ENCODE assay signal across 8 mouse cellular contexts in genomic region chr2:106973959-106974639, GRCm38 (mm10). TPM values are rescaled to one million over a fixed set of nuclear protein-coding genes. Genes with fewer than 3 reads are reported as not detected.
DNase-seq lines count a peak whose midpoint lies in the region; ATAC-seq and TF ChIP-seq lines count a peak whose summit lies in the region.

TSS of gene Arl14ep (minus strand) at chr2:106974424.

- no peaks in the 10 kb centered on the region for H3K9me3 ChIP-seq in embryonic facial prominence, embryonic 15.5 days (replicated peaks)
- no peaks in the 10 kb centered on the region for H3K9me3 ChIP-seq in limb, embryonic 14.5 days (ENCODE audit: control insufficient read depth, low read length)
- no peaks in the 10 kb centered on the region for H3K9me3 ChIP-seq in midbrain, postnatal 0 days (ENCODE audit: low read length)

- no peaks in the 10 kb centered on the region for H3K4me1 ChIP-seq in bone marrow, adult 2 months (ENCODE audit: control insufficient read depth, insufficient read depth, low read length)
- 0 out of 2 replicates have a peak, but pooled peaks cover 11% of the 10 kb centered on the region for H3K4me1 ChIP-seq in embryonic facial prominence, embryonic 15.5 days
- H3K4me1 ChIP-seq in limb, embryonic 14.5 days (ENCODE audit: control insufficient read depth, insufficient read depth, low read length), result peaks cover 8% of the 10 kb centered on the region
- H3K4me1 ChIP-seq in midbrain, postnatal 0 days (ENCODE audit: insufficient read depth, low read length), result peaks cover 2% of the 10 kb centered on the region; the same call in 1 of the 2 replicates

- TF ChIP-seq CTCF in bone marrow, adult 2 months (IDR thresholded peaks at IDR 0.05; ENCODE audit: control insufficient read depth, insufficient read depth, low read length), result no peak
- TF ChIP-seq CTCF in midbrain, postnatal 0 days (IDR thresholded peaks at IDR 0.05), result no peak

- H3K27me3 ChIP-seq in embryonic facial prominence, embryonic 15.5 days, result no peaks in the 10 kb centered on the region
- no peaks in the 10 kb centered on the region for H3K27me3 ChIP-seq in limb, embryonic 14.5 days (ENCODE audit: control insufficient read depth, insufficient read depth, low read length)
- H3K27me3 ChIP-seq in midbrain, postnatal 0 days (ENCODE audit: insufficient read depth, low read length), result no peaks in the 10 kb centered on the region

- H3K4me3 ChIP-seq in bone marrow, adult 2 months (replicated peaks; ENCODE audit: control insufficient read depth, low read depth, low read length), result peak within 1 kb of the TSS; percentile 86
- H3K4me3 ChIP-seq in embryonic facial prominence, embryonic 15.5 days (replicated peaks), result peak within 1 kb of the TSS; percentile 65
- H3K4me3 ChIP-seq in limb, embryonic 14.5 days (replicated peaks; ENCODE audit: low read length), result peak within 1 kb of the TSS; percentile 79
- H3K4me3 ChIP-seq in midbrain, postnatal 0 days (ENCODE audit: low read depth, low read length), result peak within 1 kb of the TSS; percentile 89

- H3K36me3 ChIP-seq in embryonic facial prominence, embryonic 15.5 days, result peaks cover 2% of the 10 kb centered on the region; the same call in 1 of the 2 replicates
- H3K36me3 ChIP-seq in limb, embryonic 14.5 days (ENCODE audit: control insufficient read depth, insufficient read depth, low read length), result peaks cover 2% of the 10 kb centered on the region
- H3K36me3 ChIP-seq in midbrain, postnatal 0 days (ENCODE audit: insufficient read depth, low read length), result no peaks in the 10 kb centered on the region

- H3K27ac ChIP-seq in bone marrow, adult 2 months (ENCODE audit: control insufficient read depth, insufficient read depth, low read depth, low read length, poor library complexity), result peak within 1 kb of the TSS; percentile 51; the same call in 1 of the 2 replicates
- H3K27ac ChIP-seq in embryonic facial prominence, embryonic 15.5 days (replicated peaks), result peak within 1 kb of the TSS; percentile 77
- peak within 1 kb of the TSS; percentile 78 for H3K27ac ChIP-seq in limb, embryonic 14.5 days (replicated peaks; ENCODE audit: low read depth, low read length)
- no peak within 1 kb of the TSS; the same call in 1 of the 2 replicates for H3K27ac ChIP-seq in midbrain, postnatal 0 days (ENCODE audit: low read depth, low read length)

- peak within 1 kb of the TSS; percentile 62 for H3K4me2 ChIP-seq in embryonic facial prominence, embryonic 15.5 days (replicated peaks)
- peak within 1 kb of the TSS; percentile 55 for H3K4me2 ChIP-seq in limb, embryonic 14.5 days (replicated peaks; ENCODE audit: low read depth, low read length, severe bottlenecking)
- peak within 1 kb of the TSS; percentile 60 for H3K4me2 ChIP-seq in midbrain, postnatal 0 days (ENCODE audit: low read depth, low read length, poor library complexity, severe bottlenecking)

- peak; percentile 95 for ATAC-seq in embryonic facial prominence, embryonic 15.5 days (ENCODE audit: insufficient number of reproducible peaks, low FRiP score, low TSS enrichment, low read depth)
- peak; percentile 99 for ATAC-seq in limb, embryonic 14.5 days (ENCODE audit: low FRiP score, low read depth)
- ATAC-seq in midbrain, postnatal 0 days (ENCODE audit: low FRiP score), result peak; percentile 97

- peak; percentile 94 for DNase-seq in 416B (ENCODE audit: low read depth)
- DNase-seq in heart, adult 8-10 months (ENCODE audit: low spot score), result peak; percentile 86
- peak; percentile 88 for DNase-seq in kidney, adult 9 months
- DNase-seq in limb, embryonic 14.5 days (ENCODE audit: low spot score), result peak; percentile 82
- peak; percentile 89 for DNase-seq in midbrain, postnatal 0 days (ENCODE audit: low spot score)
- DNase-seq in spleen, postnatal 14 days (ENCODE audit: low spot score in 2 of 2), result peak; percentile 52 to 59

- peak; percentile 69; the same call in 1 of the 2 replicates for TF ChIP-seq POLR2A in bone marrow, adult 2 months (IDR thresholded peaks at IDR 0.05; ENCODE audit: borderline replicate concordance, control insufficient read depth, low read depth, low read length)
- peak; percentile 89; the same call in 1 of the 2 replicates for TF ChIP-seq POLR2A in limb, embryonic 14.5 days (IDR thresholded peaks at IDR 0.05; ENCODE audit: borderline replicate concordance, extremely low read depth, insufficient read depth, insufficient read length)

- WGBS in bone marrow, adult 2 months, result 1% methylated on average over 36 of the region's 36 CpGs
- 1% methylated on average over 36 of the region's 36 CpGs for WGBS in embryonic facial prominence, embryonic 15.5 days
- WGBS in limb, embryonic 14.5 days, result under 1% methylated on average over 31 of the region's 36 CpGs
- 1% methylated on average over 36 of the region's 36 CpGs for WGBS in midbrain, postnatal 0 days

- H3K9ac ChIP-seq in embryonic facial prominence, embryonic 15.5 days, result peak within 1 kb of the TSS; percentile 61
- H3K9ac ChIP-seq in limb, embryonic 14.5 days (ENCODE audit: low read depth, low read length, severe bottlenecking), result peak within 1 kb of the TSS; percentile 95
- peak within 1 kb of the TSS; percentile 93 for H3K9ac ChIP-seq in midbrain, postnatal 0 days (replicated peaks; ENCODE audit: low read length, poor library complexity, severe bottlenecking)

RNA-seq across cellular contexts. Expression of gene Arl14ep, which starts in this region (rescaled TPM):
- polyA plus RNA-seq in bone marrow, adult 2 months (2011; ENCODE audit: insufficient read depth, insufficient read length, low replicate concordance, missing spikeins), result 2.4 and 16.4 TPM in 2 replicates
- polyA plus RNA-seq in embryonic facial prominence, embryonic 15.5 days (2015; fragmentation: Nextera tagmentation; extraction: Ambion mirVana), result 45.7 and 50.6 TPM in 2 replicates
- total RNA-seq in heart, adult 8-10 months (2022), result 10 to 100 TPM in 3 of 4 experiments, 1 to 10 TPM in 1; 9.4 to 11.8 (median 10.2) TPM
- polyA plus RNA-seq in limb, embryonic 14.5 days (2012; rRNA removed), result 35.8 and 37.0 TPM in 2 replicates
- polyA plus RNA-seq in limb, embryonic 14.5 days (2014; fragmentation: Nextera tagmentation; extraction: Ambion mirVana), result 50.8 and 60.5 TPM in 2 replicates
- total RNA-seq in midbrain, postnatal 0 days (2014; rRNA removed), result 27.8 and 40.6 TPM in 2 replicates
- polyA plus RNA-seq in midbrain, postnatal 0 days (2015; fragmentation: Nextera tagmentation; extraction: Ambion mirVana), result 26.5 and 26.9 TPM in 2 replicates
